Mouse (Mus musculus) midbrain, embryonic 13.5 days (tissue): ENCODE measurements around the gene Folr1. TPM values are rescaled to one million over a fixed set of nuclear protein-coding genes. Genes with fewer than 3 reads are reported as not detected.

Experiments used
- ATAC-seq: fragments of 200-750 bp; cut with Nextera tagmentation; 2 replicates; pipeline ENCODE4 v1.8.0; 2017; ENCODE audit warnings: mild to moderate bottlenecking, moderate TSS enrichment, moderate library complexity
- H3K27ac ChIP-seq: fragments of 300-500 bp; sonication (generic); 2 replicates; pipeline ENCODE4 v1.5.1; 2015; ENCODE audit warnings: inconsistent platforms, mild to moderate bottlenecking, moderate library complexity
- H3K27me3 ChIP-seq: fragments of 300-500 bp; sonication (generic); 2 replicates; pipeline ENCODE4 v1.6.1; 2015; ENCODE audit warnings: mild to moderate bottlenecking, inconsistent platforms
- H3K36me3 ChIP-seq: fragments of 300-500 bp; sonication (generic); 2 replicates; pipeline ENCODE4 v1.6.1; 2015; ENCODE audit warnings: mild to moderate bottlenecking, inconsistent platforms
- H3K4me1 ChIP-seq: fragments of 300-500 bp; sonication (generic); replicated peaks from 2 replicates; pipeline ENCODE4 v1.6.1; 2015; ENCODE audit warnings: inconsistent platforms
- H3K4me2 ChIP-seq: fragments of 300-500 bp; sonication (generic); replicated peaks from 2 replicates; pipeline ENCODE4 v1.6.1; 2015; ENCODE audit warnings: moderate library complexity, mild to moderate bottlenecking, inconsistent platforms
- H3K4me3 ChIP-seq: fragments of 300-500 bp; sonication (generic); replicated peaks from 2 replicates; pipeline ENCODE4 v1.5.1; 2015; ENCODE audit warnings: mild to moderate bottlenecking, inconsistent platforms
- H3K9ac ChIP-seq: fragments of 300-500 bp; sonication (generic); replicated peaks from 2 replicates; pipeline ENCODE4 v1.6.1; 2015; ENCODE audit warnings: mild to moderate bottlenecking, inconsistent platforms
- H3K9me3 ChIP-seq: fragments of 300-500 bp; sonication (generic); 2 replicates; pipeline ENCODE4 v1.6.1; 2016; ENCODE audit warnings: mild to moderate bottlenecking, inconsistent platforms
- WGBS: fragments of 180-500 bp; shearing (Covaris S2); methylation state at CpG from one replicate; pipeline ENCODE4 v1.1.7; 2015; 5-methylcytosine and 5-hydroxymethylcytosine counted together
- polyA plus RNA-seq: library from polyadenylated mRNA; unstranded; fragments of >200 nt; fragmentation: Nextera tagmentation; extraction: Ambion mirVana; gene quantifications from 2 replicates; pipeline ENCODE4 v1.2.1, GENCODE M21; 2015

The Folr1 gene
- polyA plus RNA-seq, 1 experiment from 2014 or later, result 13.2 TPM

- WGBS, result under 1% methylated on average over 64 of the region's 64 CpGs
- peak; percentile 72 for ATAC-seq
- Histone ChIP-seq H3K9me3 (no peaks in the 10 kb centered on the region), H3K4me3 (peak within 1 kb of the TSS; percentile 70), H3K9ac (peak within 1 kb of the TSS; percentile 87), H3K4me2 (peak within 1 kb of the TSS; percentile 98), H3K27me3 (no peaks in the 10 kb centered on the region), H3K36me3 (0 out of 2 replicates have a peak, but pooled peaks cover 3% of the 10 kb centered on the region), H3K27ac (peak within 1 kb of the TSS; percentile 84), H3K4me1 (peaks cover 48% of the 10 kb centered on the region)
These were observed 32.7 kb downstream of the Folr1 start, which contains the start of gene Inppl1 for GRCm38 (mm10) chr7:101837606-101838471. Gene Inppl1, minus strand, starts transcription at chr7:101838229.

GRCm38 (mm10) chr7:101837154-101837605 is 33.4 kb downstream of the Folr1 start:
- H3K36me3 ChIP-seq, result peaks cover 9% of the 10 kb centered on the region; the same call in 1 of the 2 replicates
- WGBS, result 1% methylated on average over 20 of the region's 20 CpGs
- no peaks in the 10 kb centered on the region for H3K9me3 ChIP-seq
- peak overlapping the region; percentile 84 for H3K27ac ChIP-seq
- H3K9ac ChIP-seq, result peak overlapping the region; percentile 87
- H3K4me3 ChIP-seq, result peak overlapping the region; percentile 70
- ATAC-seq, result peak; percentile 2; the same call in 1 of the 2 replicates
- peaks cover 48% of the 10 kb centered on the region for H3K4me1 ChIP-seq
- peak overlapping the region; percentile 98 for H3K4me2 ChIP-seq
- H3K27me3 ChIP-seq, result no peaks in the 10 kb centered on the region

GRCm38 (mm10) chr7:101836271-101837153 is 34.1 kb downstream of the Folr1 start:
- WGBS, result under 1% methylated on average over 63 of the region's 63 CpGs
- Histone ChIP-seq H3K4me2 (peak overlapping the region; percentile 98), H3K4me1 (peaks cover 48% of the 10 kb centered on the region), H3K36me3 (peaks cover 15% of the 10 kb centered on the region), H3K27me3 (no peaks in the 10 kb centered on the region), H3K9me3 (no peaks in the 10 kb centered on the region), H3K4me3 (peak overlapping the region; percentile 70), H3K9ac (peak overlapping the region; percentile 87), H3K27ac (peak overlapping the region; percentile 84)
- ATAC-seq, result peak; percentile 60

- Histone ChIP-seq H3K9me3 (no peaks in the 10 kb centered on the region), H3K36me3 (peaks cover 24% of the 10 kb centered on the region), H3K4me1 (peaks cover 48% of the 10 kb centered on the region), H3K27ac (no peak overlapping the region), H3K27me3 (no peaks in the 10 kb centered on the region), H3K4me2 (peak overlapping the region; percentile 98), H3K9ac (peak overlapping the region; percentile 87), H3K4me3 (peak overlapping the region; percentile 70)
- ATAC-seq, result no peak
- 53% methylated on average over 5 of the region's 5 CpGs for WGBS
These were observed 35.0 kb downstream of the Folr1 start for GRCm38 (mm10) chr7:101835457-101836109.

GRCm38 (mm10) chr7:101834903-101835302 is 35.7 kb downstream of the Folr1 start:
- Histone ChIP-seq H3K36me3 (peaks cover 31% of the 10 kb centered on the region), H3K9me3 (no peaks in the 10 kb centered on the region), H3K27me3 (no peaks in the 10 kb centered on the region), H3K4me3 (peak overlapping the region; percentile 70; the same call in 1 of the 2 replicates), H3K9ac (no peak overlapping the region), H3K27ac (peak overlapping the region; percentile 67; the same call in 1 of the 2 replicates), H3K4me2 (peak overlapping the region; percentile 98), H3K4me1 (peaks cover 48% of the 10 kb centered on the region)
- no peak for ATAC-seq
- 51% methylated on average over 3 of the region's 3 CpGs for WGBS

- H3K27ac ChIP-seq, result peak overlapping the region; percentile 67
- H3K9ac ChIP-seq, result 0 out of 2 replicates have a peak overlapping the region, but pooled peaks have one; percentile 6
- H3K27me3 ChIP-seq, result no peaks in the 10 kb centered on the region
- H3K4me1 ChIP-seq, result peaks cover 48% of the 10 kb centered on the region
- H3K4me2 ChIP-seq, result peak overlapping the region; percentile 98
- H3K4me3 ChIP-seq, result no peak overlapping the region
- no peaks in the 10 kb centered on the region for H3K9me3 ChIP-seq
- ATAC-seq, result 0 out of 2 replicates have a peak, but pooled peaks have one; percentile 5
- WGBS, result 58% methylated on average over 3 of the region's 3 CpGs
- H3K36me3 ChIP-seq, result peaks cover 39% of the 10 kb centered on the region
These were observed 36.5 kb downstream of the Folr1 start for GRCm38 (mm10) chr7:101833916-101834584.

- Histone ChIP-seq H3K36me3 (peaks cover 46% of the 10 kb centered on the region), H3K27ac (peak overlapping the region; percentile 67; the same call in 1 of the 2 replicates), H3K27me3 (no peaks in the 10 kb centered on the region), H3K9ac (no peak overlapping the region), H3K4me3 (no peak overlapping the region), H3K9me3 (no peaks in the 10 kb centered on the region), H3K4me1 (peaks cover 46% of the 10 kb centered on the region), H3K4me2 (no peak overlapping the region)
- 77% methylated on average over 5 of the region's 5 CpGs for WGBS
- no peak for ATAC-seq
These were observed 37.2 kb downstream of the Folr1 start for GRCm38 (mm10) chr7:101833352-101833751.

- Histone ChIP-seq H3K9me3 (no peaks in the 10 kb centered on the region), H3K9ac (no peak overlapping the region), H3K27ac (no peak overlapping the region), H3K4me3 (no peak overlapping the region), H3K36me3 (peaks cover 56% of the 10 kb centered on the region), H3K27me3 (no peaks in the 10 kb centered on the region), H3K4me1 (peaks cover 40% of the 10 kb centered on the region), H3K4me2 (no peak overlapping the region)
- WGBS, result 91% methylated on average over 4 of the region's 4 CpGs
- ATAC-seq, result no peak
These were observed 38.2 kb downstream of the Folr1 start for GRCm38 (mm10) chr7:101832372-101832771.

GRCm38 (mm10) chr7:101831437-101831836 is 39.2 kb downstream of the Folr1 start:
- no peak for ATAC-seq
- H3K27ac ChIP-seq, result no peak overlapping the region
- H3K36me3 ChIP-seq, result peaks cover 64% of the 10 kb centered on the region
- no peak overlapping the region for H3K9ac ChIP-seq
- H3K4me2 ChIP-seq, result no peak overlapping the region
- H3K4me3 ChIP-seq, result no peak overlapping the region
- H3K9me3 ChIP-seq, result no peaks in the 10 kb centered on the region
- peaks cover 31% of the 10 kb centered on the region for H3K4me1 ChIP-seq
- H3K27me3 ChIP-seq, result no peaks in the 10 kb centered on the region
- 95% methylated on average over 8 of the region's 8 CpGs for WGBS

GRCm38 (mm10) chr7:101830373-101830772 is 40.2 kb downstream of the Folr1 start:
- 96% methylated on average over 3 of the region's 3 CpGs for WGBS
- H3K36me3 ChIP-seq, result peaks cover 73% of the 10 kb centered on the region

More at GRCm38 (mm10) chr7:101830373-101830772, 40.2 kb downstream of the Folr1 start:
- no peaks in the 10 kb centered on the region for H3K27me3 ChIP-seq
- no peak overlapping the region for H3K9ac ChIP-seq
- no peak overlapping the region for H3K4me3 ChIP-seq
- H3K27ac ChIP-seq, result no peak overlapping the region
- H3K4me1 ChIP-seq, result peaks cover 20% of the 10 kb centered on the region
- ATAC-seq, result no peak
- H3K9me3 ChIP-seq, result no peaks in the 10 kb centered on the region
- H3K4me2 ChIP-seq, result no peak overlapping the region
